Mouse (Mus musculus) thymus, adult 2 months (tissue): ENCODE measurements at regions not wholly inside any gene's neighbourhood (a gene's known extent, or its start where the extent isn't known, plus 50 kb on each side); places are given as distances from the start of the nearest gene placed in this dataset.

Source experiments
- CTCF ChIP-seq: fragments of 200-500 bp; IDR thresholded peaks from 2 replicates; pipeline ENCODE4 v1.5.1; 2012; ENCODE audit warnings: mild to moderate bottlenecking, control low read depth, low read length, moderate library complexity, borderline replicate concordance; ENCODE audit not compliant: control insufficient read depth, poor library complexity, insufficient read depth; ENCODE audit errors: extremely low read depth
- POLR2A ChIP-seq: fragments of 200-500 bp; IDR thresholded peaks from 2 replicates; pipeline ENCODE4 v1.6.1; 2012; ENCODE audit warnings: mild to moderate bottlenecking, low read length, control low read depth, moderate library complexity; ENCODE audit not compliant: control insufficient read depth, poor library complexity, insufficient read depth; ENCODE audit errors: extremely low read depth

DNA sequence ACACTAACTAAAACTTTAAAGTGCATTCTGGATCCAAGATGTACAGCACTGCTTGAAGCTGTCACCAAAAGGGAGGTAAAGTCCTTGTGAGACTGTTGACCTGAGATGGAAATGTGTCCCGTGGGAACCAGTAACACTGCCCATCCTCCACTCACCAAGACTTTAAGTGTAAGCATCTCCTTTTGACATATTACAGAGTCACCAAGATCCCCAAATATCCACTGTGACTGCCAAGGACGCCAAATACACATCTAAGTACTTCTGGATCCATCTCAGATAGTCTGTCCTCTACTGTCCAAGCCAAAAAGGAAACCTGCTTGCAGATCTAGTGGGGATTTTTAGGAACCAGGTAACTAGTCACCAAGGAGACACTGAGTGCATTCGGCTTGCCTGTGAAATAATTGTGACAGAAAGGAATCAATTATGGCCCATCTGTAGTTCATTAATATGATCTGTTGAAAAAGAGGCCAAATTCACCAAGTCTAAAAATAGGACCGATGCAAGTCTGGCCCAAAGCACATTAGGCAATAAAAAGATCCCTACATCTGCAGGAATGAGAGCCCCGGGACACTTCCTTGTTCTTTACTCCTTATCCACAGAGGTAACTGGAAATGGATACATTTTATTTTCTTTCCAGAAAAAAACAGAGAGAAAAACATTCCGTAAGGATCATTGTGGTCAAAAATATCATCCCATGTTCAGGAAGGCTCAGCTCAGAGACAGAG, 157.8 kb upstream of the Irf2bp2 start:
- TF ChIP-seq CTCF (no peak), POLR2A (no peak)
